Mouse (Mus musculus) MEL (cell line): ENCODE results near the gene Arl3. TPM values are rescaled to one million over a fixed set of nuclear protein-coding genes. Genes with fewer than 3 reads are reported as not detected.

Source experiments
- DNase-seq: peaks from one replicate; pipeline ENCODE4 v3.0.0; 2011; ENCODE audit warnings: low read depth, low spot score
- H3K27ac ChIP-seq: 2 replicates; pipeline ENCODE4 v1.5.1; 2012; ENCODE audit warnings: low read depth, mild to moderate bottlenecking, control low read depth, low read length, moderate library complexity; ENCODE audit not compliant: control insufficient read depth
- H3K27me3 ChIP-seq, 2 experiments: fragments of 150-350 bp in 1 of 2; sonication (generic) in 1 of 2; 2 replicates each; pipeline ENCODE4 v1.6.1; 2012; ENCODE audit warnings: low read length in 2 of 2, mild to moderate bottlenecking in 2 of 2, improper control_type of control experiment in 1 of 2, moderate library complexity in 1 of 2; ENCODE audit not compliant: insufficient read depth in 2 of 2, control insufficient read depth in 1 of 2
- H3K36me3 ChIP-seq, 2 experiments: 2 replicates each; pipeline ENCODE4 v1.6.1; 2012 to 2014; ENCODE audit warnings: low read length in 2 of 2, improper control_type of control experiment in 1 of 2, inconsistent platforms in 1 of 2, mild to moderate bottlenecking in 1 of 2; ENCODE audit not compliant: insufficient read depth in 2 of 2, control insufficient read depth in 1 of 2
- H3K4me1 ChIP-seq, 2 experiments: fragments of 150-350 bp in 1 of 2; sonication (generic) in 1 of 2; 2 replicates each; pipeline ENCODE4 v1.6.1; 2012; ENCODE audit warnings: low read length in 2 of 2, improper control_type of control experiment in 1 of 2, mild to moderate bottlenecking in 1 of 2; ENCODE audit not compliant: insufficient read depth in 2 of 2, control insufficient read depth in 1 of 2
- H3K4me3 ChIP-seq, 2 experiments: fragments of 150-350 bp in 1 of 2; sonication (generic) in 1 of 2; 2 replicates each; pipeline ENCODE4 v1.5.1; 2012; ENCODE audit warnings: low read depth in 2 of 2, low read length in 2 of 2, mild to moderate bottlenecking in 2 of 2, moderate library complexity in 2 of 2, control low read depth in 1 of 2, improper control_type of control experiment in 1 of 2; ENCODE audit not compliant: control insufficient read depth in 1 of 2, insufficient read depth in 1 of 2
- H3K79me2 ChIP-seq: 2 replicates; pipeline ENCODE4 v1.6.1; 2012; ENCODE audit warnings: mild to moderate bottlenecking, low read length, moderate library complexity; ENCODE audit not compliant: control insufficient read depth, poor library complexity, insufficient read depth
- H3K9ac ChIP-seq: 2 replicates; pipeline ENCODE4 v1.6.1; 2012; ENCODE audit warnings: low read depth, mild to moderate bottlenecking, control low read depth, low read length, moderate library complexity; ENCODE audit not compliant: control insufficient read depth, poor library complexity, severe bottlenecking
- H3K9me3 ChIP-seq: fragments of 150-350 bp; sonication (generic); replicated peaks from 2 replicates; pipeline ENCODE4 v1.6.1; 2012; ENCODE audit warnings: mild to moderate bottlenecking, low read length, improper control_type of control experiment, moderate library complexity; ENCODE audit not compliant: insufficient read depth
- BHLHE40 ChIP-seq: IDR thresholded peaks from 2 replicates; pipeline ENCODE4 v1.6.1; 2012; ENCODE audit warnings: low read depth, mild to moderate bottlenecking, inconsistent platforms, low read length, improper control_type of control experiment, borderline replicate concordance
- CHD1 ChIP-seq: IDR thresholded peaks from 2 replicates; pipeline ENCODE4 v1.6.1; 2012; ENCODE audit warnings: low read depth, mild to moderate bottlenecking, inconsistent platforms, low read length, improper control_type of control experiment
- CTCF ChIP-seq, 3 experiments: IDR thresholded peaks in 2 of 3; conservative IDR thresholded peaks in 1 of 3; 2 replicates each; pipeline ENCODE4 v1.5.1; 2011 to 2012; ENCODE audit warnings: low read length in 3 of 3, low read depth in 2 of 3, mild to moderate bottlenecking in 2 of 3, improper control_type of control experiment in 1 of 3, inconsistent platforms in 1 of 3, mixed read lengths in 1 of 3, moderate library complexity in 1 of 3; ENCODE audit not compliant: control insufficient read depth in 1 of 3, insufficient read depth in 1 of 3, poor library complexity in 1 of 3, severe bottlenecking in 1 of 3
- EP300 ChIP-seq, 2 experiments: IDR thresholded peaks; 2 replicates each; pipeline ENCODE4 v1.6.1; 2011; ENCODE audit warnings: improper control_type of control experiment in 2 of 2, low read length in 2 of 2, low read depth in 1 of 2, mild to moderate bottlenecking in 1 of 2
- GATA1 ChIP-seq: IDR thresholded peaks from 2 replicates; pipeline ENCODE4 v1.6.1; 2011; ENCODE audit warnings: low read depth, low read length, improper control_type of control experiment
- JUND ChIP-seq: IDR thresholded peaks from 2 replicates; pipeline ENCODE4 v1.6.1; 2011; ENCODE audit warnings: low read depth, mild to moderate bottlenecking, improper control_type of control experiment, low read length
- MAZ ChIP-seq: IDR thresholded peaks from 2 replicates; pipeline ENCODE4 v1.6.1; 2012; ENCODE audit warnings: low read depth, mild to moderate bottlenecking, inconsistent platforms, low read length, improper control_type of control experiment
- MEF2A ChIP-seq: IDR thresholded peaks from 2 replicates; pipeline ENCODE4 v1.6.1; 2014; ENCODE audit warnings: low read depth, mild to moderate bottlenecking, inconsistent platforms, low read length, improper control_type of control experiment; ENCODE audit not compliant: poor library complexity, insufficient replicate concordance, severe bottlenecking; ENCODE audit errors: extremely low read depth
- MYB ChIP-seq: IDR thresholded peaks from 2 replicates; pipeline ENCODE4 v1.6.1; 2011; ENCODE audit warnings: mild to moderate bottlenecking, low read depth, low read length, improper control_type of control experiment
- NELFE ChIP-seq: IDR thresholded peaks from 2 replicates; pipeline ENCODE4 v1.6.1; 2011; ENCODE audit warnings: low read depth, low read length, improper control_type of control experiment
- POLR2A ChIP-seq, 2 experiments: IDR thresholded peaks; 2 replicates each; pipeline ENCODE4 v1.6.1; 2011 to 2012; ENCODE audit warnings: low read length in 2 of 2, mild to moderate bottlenecking in 2 of 2, control low read depth in 1 of 2, improper control_type of control experiment in 1 of 2, low read depth in 1 of 2, moderate library complexity in 1 of 2; ENCODE audit not compliant: control insufficient read depth in 1 of 2, insufficient read depth in 1 of 2, poor library complexity in 1 of 2
- POLR2AphosphoS2 ChIP-seq: IDR thresholded peaks from 2 replicates; pipeline ENCODE4 v1.6.1; 2011; ENCODE audit warnings: low read length, improper control_type of control experiment
- POLR2AphosphoS5 ChIP-seq: IDR thresholded peaks from 2 replicates; pipeline ENCODE4 v1.6.1; 2012; ENCODE audit warnings: low read depth, borderline replicate concordance, mild to moderate bottlenecking, inconsistent platforms, low read length, moderate library complexity, mixed read lengths
- SIN3A ChIP-seq: IDR thresholded peaks from 2 replicates; pipeline ENCODE4 v1.6.1; 2012; ENCODE audit warnings: low read length, improper control_type of control experiment, inconsistent platforms
- SMC3 ChIP-seq: IDR thresholded peaks from 2 replicates; pipeline ENCODE4 v1.6.1; 2011; ENCODE audit warnings: low read depth, low read length, improper control_type of control experiment
- TCF12 ChIP-seq: IDR thresholded peaks from 2 replicates; pipeline ENCODE4 v1.6.1; 2014; ENCODE audit warnings: low read depth, mild to moderate bottlenecking, inconsistent platforms, low read length, improper control_type of control experiment, moderate library complexity
- UBTF ChIP-seq: IDR thresholded peaks from 2 replicates; pipeline ENCODE4 v1.6.1; 2012; ENCODE audit warnings: low read depth, mild to moderate bottlenecking, inconsistent platforms, low read length, improper control_type of control experiment, moderate library complexity, borderline replicate concordance; ENCODE audit not compliant: insufficient read depth
- USF2 ChIP-seq, 2 experiments: IDR thresholded peaks; 2 replicates each; pipeline ENCODE4 v1.6.1; 2011 to 2012; ENCODE audit warnings: improper control_type of control experiment in 2 of 2, low read length in 2 of 2, borderline replicate concordance in 1 of 2, inconsistent platforms in 1 of 2, low read depth in 1 of 2, mild to moderate bottlenecking in 1 of 2; ENCODE audit not compliant: insufficient read depth in 1 of 2
- ZC3H11A ChIP-seq: IDR thresholded peaks from 2 replicates; pipeline ENCODE4 v1.6.1; 2012; ENCODE audit warnings: low read depth, mild to moderate bottlenecking, inconsistent platforms, low read length, improper control_type of control experiment
- polyA plus RNA-seq, 2 experiments: library from polyadenylated mRNA; stranded (reverse) in 1 of 2; unstranded in 1 of 2; fragments of >175 nt in 1 of 2; fragments of >200 nt in 1 of 2; gene quantifications; 2 replicates each; pipeline versions ENCODE4 v1.2.1 to v1.2.4; 2012; ENCODE audit warnings: low replicate concordance in 2 of 2, low read depth in 1 of 2; ENCODE audit not compliant: insufficient read length in 2 of 2, insufficient read depth in 1 of 2, missing spikeins in 1 of 2
- total RNA-seq: library from RNA; depleted of rRNA; stranded (reverse); fragments of 300-350 nt; gene quantifications from 2 replicates; pipeline ENCODE4 v1.2.3, GENCODE M21; 2012

The Arl3 gene
- total and polyA plus RNA-seq, 3 experiments, result 62.4 to 123 TPM; not detected in 1

DNA sequence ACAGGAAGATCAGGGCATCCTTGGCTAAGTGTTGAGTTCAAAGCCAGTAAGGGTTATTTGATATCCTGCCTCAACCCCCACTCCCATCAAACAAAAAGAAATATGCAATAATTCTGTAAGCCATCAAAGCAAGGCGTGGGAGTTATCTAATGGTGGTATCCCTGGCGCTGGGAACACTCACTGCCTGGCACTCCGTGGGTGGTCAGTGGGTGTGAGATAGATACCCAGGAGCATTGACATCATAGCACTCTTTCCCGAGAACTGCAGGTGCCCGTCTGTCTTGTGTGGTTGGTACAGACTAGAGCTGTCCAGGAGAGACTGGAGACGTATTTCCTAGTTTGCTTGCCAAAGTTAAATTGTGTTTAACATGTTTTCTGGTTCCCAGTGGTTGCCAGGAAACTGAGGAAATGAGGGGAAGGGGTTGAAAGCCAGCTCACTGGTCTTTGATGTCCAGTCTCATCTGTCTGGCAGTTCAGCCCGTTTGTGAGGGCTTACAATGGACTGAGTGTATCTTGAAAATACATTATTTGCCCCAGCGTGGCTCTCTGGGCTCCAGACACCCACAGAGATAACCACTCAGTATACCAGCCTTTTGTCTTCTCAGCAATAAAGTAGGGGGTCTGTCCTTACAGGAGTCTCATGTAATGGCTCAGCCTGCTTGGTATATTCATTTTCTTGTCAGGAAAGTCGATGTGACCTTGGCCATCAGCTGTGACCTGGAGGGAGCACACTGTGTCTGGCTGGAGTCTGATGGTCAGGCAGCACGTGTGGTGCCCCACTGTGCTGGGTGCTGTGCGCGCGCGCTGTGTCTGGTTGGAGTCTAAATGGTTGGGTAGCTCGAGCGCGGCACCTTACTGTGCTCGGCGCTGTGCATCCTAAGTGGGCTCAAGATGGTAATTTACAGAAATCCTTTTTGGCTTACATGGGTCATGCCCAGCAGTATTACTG lies 48.5 kb upstream of the Arl3 start (continued):
- no peak for TF ChIP-seq GATA1

- no peak for DNase-seq
- H3K9ac ChIP-seq, result no peak overlapping the region
- no peaks in the 10 kb centered on the region for H3K27me3 ChIP-seq
- no peaks in the 10 kb centered on the region for H3K9me3 ChIP-seq
- no peak for TF ChIP-seq MEF2A
- no peak for TF ChIP-seq ZC3H11A
- no peak for TF ChIP-seq CHD1
- no peak for TF ChIP-seq CTCF (IDR thresholded peaks at IDR 0.05 in 2 of 3, conservative IDR thresholded peaks at IDR 0.05 in 1 of 3; ENCODE audit: control insufficient read depth in 1 of 3, insufficient read depth in 1 of 3, low read depth in 2 of 3, low read length in 3 of 3, poor library complexity in 1 of 3, severe bottlenecking in 1 of 3)
- TF ChIP-seq JUND, result no peak
- no peaks in the 10 kb centered on the region for H3K79me2 ChIP-seq
- H3K27ac ChIP-seq, result no peak overlapping the region
- no peaks in the 10 kb centered on the region for H3K4me1 ChIP-seq
- H3K4me3 ChIP-seq, result no peak overlapping the region
- H3K36me3 ChIP-seq, result peaks cover 0 to 4% of the 10 kb centered on the region in 2 experiments; a peak in 1 of 4 replicates
These were observed 47.2 kb upstream of the Arl3 start for GRCm38 (mm10) chr19:46620016-46620808.

DNA sequence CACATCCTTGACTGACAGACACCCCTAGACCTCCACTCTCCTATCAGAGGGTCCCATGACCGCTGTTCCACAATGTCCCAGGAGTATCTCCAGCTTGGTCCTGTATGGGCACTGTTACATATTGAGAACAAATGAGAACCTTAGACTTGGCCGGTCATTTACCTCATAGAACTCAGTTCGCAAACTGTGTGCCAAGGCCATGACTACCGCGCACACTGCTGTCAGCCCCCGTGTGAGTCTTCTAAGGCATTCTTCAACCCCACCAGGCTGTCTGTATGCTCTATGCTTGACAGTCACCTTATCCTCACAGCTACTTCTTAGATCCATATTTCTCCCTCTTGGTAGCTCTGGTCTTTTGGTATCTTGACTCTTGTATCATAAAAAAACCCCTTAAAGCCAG lies 46.5 kb upstream of the Arl3 start:
- no peak for TF ChIP-seq SMC3
- TF ChIP-seq USF2 (IDR thresholded peaks at IDR 0.05; ENCODE audit: borderline replicate concordance in 1 of 2, insufficient read depth in 1 of 2, low read depth in 1 of 2, low read length in 2 of 2), result no peak
- TF ChIP-seq EP300 (IDR thresholded peaks at IDR 0.05; ENCODE audit: low read depth in 1 of 2, low read length in 2 of 2), result no peak
- TF ChIP-seq JUND, result no peak
- TF ChIP-seq TCF12, result no peak
- no peak for TF ChIP-seq POLR2AphosphoS2
- no peak for TF ChIP-seq CHD1
- TF ChIP-seq BHLHE40, result no peak
- no peak for TF ChIP-seq UBTF
- no peak for TF ChIP-seq SIN3A
- TF ChIP-seq MAZ, result no peak
- TF ChIP-seq POLR2AphosphoS5, result no peak
- TF ChIP-seq MYB, result no peak
- TF ChIP-seq NELFE, result no peak
- TF ChIP-seq POLR2A (IDR thresholded peaks at IDR 0.05; ENCODE audit: control insufficient read depth in 1 of 2, insufficient read depth in 1 of 2, low read depth in 1 of 2, low read length in 2 of 2, poor library complexity in 1 of 2), result no peak
- H3K36me3 ChIP-seq, result peaks cover 0 to 4% of the 10 kb centered on the region in 2 experiments; a peak in 2 of 4 replicates
- H3K27me3 ChIP-seq, result no peaks in the 10 kb centered on the region
- no peaks in the 10 kb centered on the region for H3K79me2 ChIP-seq
- H3K9ac ChIP-seq, result no peak overlapping the region
- no peak for DNase-seq
- no peak overlapping the region for H3K4me3 ChIP-seq
- H3K9me3 ChIP-seq, result no peaks in the 10 kb centered on the region
- no peaks in the 10 kb centered on the region for H3K4me1 ChIP-seq
- no peak overlapping the region for H3K27ac ChIP-seq
